Mouse (Mus musculus) cortical plate, adult 2 months (tissue): Measurements from ENCODE around the gene Lbhd1.

Experiments used
- CTCF ChIP-seq: fragments of 200-500 bp; IDR thresholded peaks from 2 replicates; pipeline ENCODE4 v1.5.1; 2011; ENCODE audit warnings: mild to moderate bottlenecking, control low read depth, low read length; ENCODE audit not compliant: insufficient read depth; ENCODE audit errors: extremely low read depth
- POLR2A ChIP-seq: fragments of 200-500 bp; IDR thresholded peaks from 2 replicates; pipeline ENCODE4 v1.6.1; 2011; ENCODE audit warnings: mild to moderate bottlenecking, low read length, control low read depth; ENCODE audit not compliant: insufficient read depth; ENCODE audit errors: extremely low read depth

GRCm38 (mm10) chr19:8850402-8850901, 33.1 kb upstream of the Lbhd1 start, which contains the start of gene Lrrn4cl:
- no peak for TF ChIP-seq POLR2A
- TF ChIP-seq CTCF, result no peak
